Mouse (Mus musculus): Measurements from ENCODE around the gene Olig3. TPM values are rescaled to one million over a fixed set of nuclear protein-coding genes. Genes with fewer than 3 reads are reported as not detected.

The Olig3 gene
- total and polyA plus RNA-seq, 3 experiments = 0.05 TPM; not detected in 2

DNA sequence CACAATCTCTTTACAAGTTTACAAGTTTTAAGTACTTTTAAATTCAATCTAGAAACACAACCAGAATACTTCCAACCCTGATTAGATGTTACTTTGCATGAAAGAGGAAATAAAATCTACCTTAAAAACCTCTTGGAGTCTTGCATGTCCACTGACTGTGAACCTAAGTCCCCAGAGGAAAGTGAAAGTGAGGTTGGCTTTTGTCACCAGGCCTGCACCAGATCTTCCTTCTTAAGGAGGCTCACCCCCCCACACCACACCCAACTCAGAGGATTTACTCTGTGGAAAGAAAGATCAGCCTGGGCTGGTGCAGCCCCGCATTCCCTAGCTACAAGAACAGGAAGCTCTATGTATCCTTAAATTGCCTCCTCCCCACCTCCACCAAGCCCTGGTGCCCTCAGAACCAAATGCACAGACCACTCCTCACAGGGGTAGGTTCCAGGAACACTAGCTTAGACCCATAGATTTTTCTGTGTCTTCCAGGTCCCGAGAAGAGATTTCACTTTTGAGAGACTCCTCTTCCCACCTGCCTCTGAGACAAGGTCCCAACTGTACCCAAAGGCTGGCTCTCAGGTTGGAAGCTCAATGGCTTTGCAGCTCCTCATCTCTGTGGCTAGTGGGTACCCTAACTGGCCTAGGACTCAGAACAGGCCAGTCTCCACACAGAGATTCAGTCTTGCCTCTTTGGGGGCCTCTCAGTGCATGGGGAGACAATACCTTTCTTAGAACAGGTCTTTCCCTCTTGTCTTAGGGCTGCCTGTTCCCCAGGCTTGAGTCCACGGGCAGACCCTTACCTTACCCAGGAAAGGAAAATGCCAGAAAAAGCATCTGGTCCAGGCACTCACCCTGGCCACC lies 4.3 kb downstream of the Olig3 start:
- DNase-seq (ENCODE audit: low spot score) (no peak), ATAC-seq (ENCODE audit: extremely low read depth, insufficient number of reproducible peaks, low FRiP score, poor library complexity, severe bottlenecking) (no peak)
- Histone ChIP-seq H3K27me3 (ENCODE audit: insufficient read depth, low read length) (peaks cover 12% of the 10 kb centered on the region), H3K9me3 (replicated peaks) (no peaks in the 10 kb centered on the region), H3K4me3 (ENCODE audit: low read depth, low read length) (no peak overlapping the region), H3K36me3 (replicated peaks) (no peaks in the 10 kb centered on the region), H3K4me1 (ENCODE audit: insufficient read depth, low read depth, low read length) (no peaks in the 10 kb centered on the region)
- TF ChIP-seq TAL1 (conservative IDR thresholded peaks at IDR 0.05; ENCODE audit: low read depth, low read length) (no peak), CTCF (IDR thresholded peaks at IDR 0.05; ENCODE audit: low read depth, low read length) (no peak), GATA2 (IDR thresholded peaks at IDR 0.05; ENCODE audit: borderline replicate concordance, low read depth, low read length) (no peak), GATA1 (IDR thresholded peaks at IDR 0.05; ENCODE audit: borderline replicate concordance, low read length) (no peak)

DNA sequence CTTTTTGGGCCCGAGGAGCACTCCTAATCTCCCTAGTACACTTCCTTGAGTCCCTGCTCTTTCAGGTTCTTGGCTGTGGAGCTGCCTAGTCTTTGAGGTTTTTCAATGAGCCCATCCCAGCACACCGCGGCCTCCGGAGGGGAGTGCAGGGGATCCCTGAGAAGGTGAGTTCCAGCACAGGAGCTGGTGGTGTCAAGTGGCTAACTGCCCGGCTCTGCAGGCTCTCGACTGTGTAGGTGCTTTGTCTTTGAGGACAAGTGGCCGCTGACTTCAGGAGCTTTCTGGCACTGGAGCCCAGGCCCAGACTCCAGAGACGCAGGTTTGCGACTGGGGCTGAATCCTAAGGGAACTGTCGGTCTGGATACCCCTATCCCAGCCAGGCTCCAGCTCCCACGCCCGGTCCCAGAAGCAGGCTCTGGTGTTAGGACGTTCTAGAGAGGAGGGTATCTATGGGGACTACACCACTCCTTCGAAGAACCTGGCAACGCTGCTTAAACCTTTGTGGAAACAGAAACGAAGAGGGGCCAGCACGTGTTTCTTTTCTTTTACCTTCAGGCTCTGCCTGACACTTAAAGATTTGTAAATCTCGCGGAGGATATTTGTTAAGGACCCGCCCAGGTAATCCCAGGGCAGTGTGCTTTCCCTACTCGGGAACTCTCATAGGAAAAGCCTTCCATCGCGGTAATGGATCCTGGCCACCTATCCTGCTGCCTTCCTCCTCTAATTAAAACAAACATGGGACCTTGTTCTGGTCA lies 5.4 kb downstream of the Olig3 start:
- Histone ChIP-seq H3K36me3 (replicated peaks) (no peaks in the 10 kb centered on the region), H3K9me3 (replicated peaks) (no peaks in the 10 kb centered on the region), H3K27me3 (ENCODE audit: insufficient read depth, low read length) (peaks cover 10% of the 10 kb centered on the region), H3K4me3 (ENCODE audit: low read depth, low read length) (no peak overlapping the region), H3K4me1 (ENCODE audit: insufficient read depth, low read depth, low read length) (no peaks in the 10 kb centered on the region)
- ATAC-seq (ENCODE audit: extremely low read depth, insufficient number of reproducible peaks, low FRiP score, poor library complexity, severe bottlenecking) (no peak), DNase-seq (ENCODE audit: low spot score) (no peak)
- TF ChIP-seq CTCF (IDR thresholded peaks at IDR 0.05; ENCODE audit: low read depth, low read length) = no peak
- no peak for TF ChIP-seq GATA1 (IDR thresholded peaks at IDR 0.05; ENCODE audit: borderline replicate concordance, low read length)
- TF ChIP-seq POLR2AphosphoS5 (IDR thresholded peaks at IDR 0.05; ENCODE audit: insufficient replicate concordance, low read depth, low read length) = no peak
- no peak for TF ChIP-seq TAL1 (conservative IDR thresholded peaks at IDR 0.05; ENCODE audit: low read depth, low read length)
- no peak for TF ChIP-seq GATA2 (IDR thresholded peaks at IDR 0.05; ENCODE audit: borderline replicate concordance, low read depth, low read length)

DNA sequence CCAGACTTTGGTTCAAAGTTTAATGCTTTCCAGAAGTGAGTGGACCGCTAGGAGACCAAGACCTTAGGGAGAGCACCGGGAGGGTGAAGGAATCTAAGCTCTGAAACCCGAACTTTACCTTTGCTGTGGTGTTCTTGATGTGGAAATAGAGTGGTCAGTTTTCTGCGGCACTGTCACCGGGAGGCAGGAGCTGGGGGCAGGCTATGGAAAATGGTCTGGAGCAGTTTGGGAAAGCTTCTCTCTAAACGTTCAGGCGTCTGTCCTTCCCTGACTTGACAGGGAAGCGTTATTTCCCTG lies 5.9 kb downstream of the Olig3 start:
- peaks cover 9% of the 10 kb centered on the region for H3K27me3 ChIP-seq (ENCODE audit: insufficient read depth, low read length)

GRCm38 (mm10) chr10:19362861-19363260 lies 6.5 kb downstream of the Olig3 start:
- H3K4me3 ChIP-seq (ENCODE audit: low read depth, low read length) = no peak overlapping the region
- DNase-seq (ENCODE audit: low spot score) (no peak), ATAC-seq (ENCODE audit: extremely low read depth, insufficient number of reproducible peaks, low FRiP score, poor library complexity, severe bottlenecking) (no peak)
- H3K36me3 ChIP-seq (replicated peaks) = no peaks in the 10 kb centered on the region
- H3K9me3 ChIP-seq (replicated peaks) = no peaks in the 10 kb centered on the region
- no peaks in the 10 kb centered on the region for H3K4me1 ChIP-seq (ENCODE audit: insufficient read depth, low read depth, low read length)
- no peak for TF ChIP-seq GATA1 (IDR thresholded peaks at IDR 0.05; ENCODE audit: borderline replicate concordance, low read length)
- no peak for TF ChIP-seq GATA2 (IDR thresholded peaks at IDR 0.05; ENCODE audit: borderline replicate concordance, low read depth, low read length)
- no peak for TF ChIP-seq POLR2AphosphoS5 (IDR thresholded peaks at IDR 0.05; ENCODE audit: insufficient replicate concordance, low read depth, low read length)
- TF ChIP-seq TAL1 (conservative IDR thresholded peaks at IDR 0.05; ENCODE audit: low read depth, low read length) = no peak
- TF ChIP-seq CTCF (IDR thresholded peaks at IDR 0.05; ENCODE audit: low read depth, low read length) = no peak
- H3K27me3 ChIP-seq (ENCODE audit: insufficient read depth, low read length) = peaks cover 9% of the 10 kb centered on the region

More for the DNA sequence above, 5.9 kb downstream of the Olig3 start:
- Histone ChIP-seq H3K4me3 (ENCODE audit: low read depth, low read length) (no peak overlapping the region), H3K36me3 (replicated peaks) (no peaks in the 10 kb centered on the region), H3K9me3 (replicated peaks) (no peaks in the 10 kb centered on the region), H3K4me1 (ENCODE audit: insufficient read depth, low read depth, low read length) (no peaks in the 10 kb centered on the region)
- TF ChIP-seq TAL1 (conservative IDR thresholded peaks at IDR 0.05; ENCODE audit: low read depth, low read length) = no peak
- TF ChIP-seq GATA2 (IDR thresholded peaks at IDR 0.05; ENCODE audit: borderline replicate concordance, low read depth, low read length) = no peak
- TF ChIP-seq GATA1 (IDR thresholded peaks at IDR 0.05; ENCODE audit: borderline replicate concordance, low read length) = no peak
- no peak for TF ChIP-seq POLR2AphosphoS5 (IDR thresholded peaks at IDR 0.05; ENCODE audit: insufficient replicate concordance, low read depth, low read length)
- DNase-seq (ENCODE audit: low spot score) (no peak), ATAC-seq (ENCODE audit: extremely low read depth, insufficient number of reproducible peaks, low FRiP score, poor library complexity, severe bottlenecking) (no peak)

GRCm38 (mm10) chr10:19363365-19363764 lies 7.0 kb downstream of the Olig3 start:
- Histone ChIP-seq H3K36me3 (replicated peaks) (no peaks in the 10 kb centered on the region), H3K9me3 (replicated peaks) (no peaks in the 10 kb centered on the region), H3K4me1 (ENCODE audit: insufficient read depth, low read depth, low read length) (no peaks in the 10 kb centered on the region), H3K27me3 (ENCODE audit: insufficient read depth, low read length) (peaks cover 9% of the 10 kb centered on the region), H3K4me3 (ENCODE audit: low read depth, low read length) (no peak overlapping the region)
- ATAC-seq (ENCODE audit: extremely low read depth, insufficient number of reproducible peaks, low FRiP score, poor library complexity, severe bottlenecking) (no peak), DNase-seq (ENCODE audit: low spot score) (no peak)
- no peak for TF ChIP-seq CTCF (IDR thresholded peaks at IDR 0.05; ENCODE audit: low read depth, low read length)
- no peak for TF ChIP-seq POLR2AphosphoS5 (IDR thresholded peaks at IDR 0.05; ENCODE audit: insufficient replicate concordance, low read depth, low read length)
- no peak for TF ChIP-seq TAL1 (conservative IDR thresholded peaks at IDR 0.05; ENCODE audit: low read depth, low read length)
- no peak for TF ChIP-seq GATA1 (IDR thresholded peaks at IDR 0.05; ENCODE audit: borderline replicate concordance, low read length)
- no peak for TF ChIP-seq GATA2 (IDR thresholded peaks at IDR 0.05; ENCODE audit: borderline replicate concordance, low read depth, low read length)

DNA sequence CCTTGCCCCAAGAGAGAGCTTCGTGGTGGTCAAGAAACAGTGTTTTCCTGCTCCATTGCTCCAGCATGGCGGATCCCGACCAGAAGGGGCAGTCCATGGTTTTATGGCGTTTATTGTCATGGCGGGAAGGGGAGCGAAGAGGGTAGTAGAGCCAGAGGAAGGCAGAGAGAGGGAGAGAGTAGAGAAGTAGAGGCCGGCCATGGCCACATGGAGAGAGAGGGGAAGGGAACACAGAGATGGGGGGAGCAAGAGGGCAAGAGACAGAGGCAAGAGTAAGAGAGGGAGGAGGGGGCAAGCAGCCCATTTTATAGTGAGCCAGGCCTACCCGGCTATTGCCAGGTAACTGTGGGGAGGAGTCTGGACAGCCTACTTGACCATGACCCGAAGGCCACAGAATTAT lies 12.8 kb downstream of the Olig3 start:
- no peaks in the 10 kb centered on the region for H3K4me1 ChIP-seq (ENCODE audit: insufficient read depth, low read depth, low read length)
- H3K27me3 ChIP-seq (ENCODE audit: insufficient read depth, low read length) = no peaks in the 10 kb centered on the region
- DNase-seq (ENCODE audit: low spot score) (no peak), ATAC-seq (ENCODE audit: extremely low read depth, insufficient number of reproducible peaks, low FRiP score, poor library complexity, severe bottlenecking) (no peak)
- no peaks in the 10 kb centered on the region for H3K9me3 ChIP-seq (replicated peaks)
- no peak for TF ChIP-seq TAL1 (conservative IDR thresholded peaks at IDR 0.05; ENCODE audit: low read depth, low read length)
- no peak for TF ChIP-seq CTCF (IDR thresholded peaks at IDR 0.05; ENCODE audit: low read depth, low read length)
- TF ChIP-seq GATA1 (IDR thresholded peaks at IDR 0.05; ENCODE audit: borderline replicate concordance, low read length) = no peak
- no peak overlapping the region for H3K4me3 ChIP-seq (ENCODE audit: low read depth, low read length)
- H3K36me3 ChIP-seq (replicated peaks) = no peaks in the 10 kb centered on the region

Data from G1E (cell line).